Mouse (Mus musculus): ENCODE measurements around the gene Lkaaear1. TPM values are rescaled to one million over a fixed set of nuclear protein-coding genes. Genes with fewer than 3 reads are reported as not detected.

Gene Lkaaear1
- total and polyA plus RNA-seq, 3 experiments: not detected

GRCm38 (mm10) chr2:181713749-181714148 is 15.5 kb upstream of the Lkaaear1 start:
- DNase-seq (ENCODE audit: low read depth, low spot score): no peak
- Histone ChIP-seq H3K4me3 (ENCODE audit: control insufficient read depth in 1 of 2, insufficient read depth in 1 of 2, low read depth in 2 of 2, low read length in 2 of 2) (no peak overlapping the region), H3K27ac (ENCODE audit: control insufficient read depth, low read depth, low read length) (no peak overlapping the region), H3K27me3 (ENCODE audit: control insufficient read depth in 1 of 2, insufficient read depth in 2 of 2, low read length in 2 of 2) (no peaks in the 10 kb centered on the region), H3K4me1 (ENCODE audit: control insufficient read depth in 1 of 2, insufficient read depth in 2 of 2, low read length in 2 of 2) (peaks cover 2 to 10% of the 10 kb centered on the region in 2 experiments; a peak in 2 of 4 replicates), H3K36me3 (ENCODE audit: control insufficient read depth in 1 of 2, insufficient read depth in 2 of 2, low read length in 2 of 2) (0 out of 4 replicates have a peak, but pooled peaks cover 0 to 2% of the 10 kb centered on the region in 2 experiments), H3K9ac (ENCODE audit: control insufficient read depth, low read depth, low read length, poor library complexity, severe bottlenecking) (no peak overlapping the region), H3K79me2 (ENCODE audit: control insufficient read depth, insufficient read depth, low read length, poor library complexity) (no peaks in the 10 kb centered on the region), H3K9me3 (replicated peaks; ENCODE audit: insufficient read depth, low read length) (no peaks in the 10 kb centered on the region)
- no peak for TF ChIP-seq JUND (IDR thresholded peaks at IDR 0.05; ENCODE audit: low read depth, low read length)
- no peak for TF ChIP-seq EP300 (IDR thresholded peaks at IDR 0.05; ENCODE audit: low read depth in 1 of 2, low read length in 2 of 2)
- no peak for TF ChIP-seq MYC (IDR thresholded peaks at IDR 0.05; ENCODE audit: low read depth, low read length)
- no peak for TF ChIP-seq NRF1 (IDR thresholded peaks at IDR 0.05; ENCODE audit: insufficient read depth, low read depth, low read length, poor library complexity, severe bottlenecking)
- no peak for TF ChIP-seq MEF2A (IDR thresholded peaks at IDR 0.05; ENCODE audit: extremely low read depth, insufficient replicate concordance, low read depth, low read length, poor library complexity, severe bottlenecking)
- TF ChIP-seq TAL1 (IDR thresholded peaks at IDR 0.05; ENCODE audit: low read length): no peak
- no peak for TF ChIP-seq CHD1 (IDR thresholded peaks at IDR 0.05; ENCODE audit: low read depth, low read length)
- no peak for TF ChIP-seq ZKSCAN1 (IDR thresholded peaks at IDR 0.05; ENCODE audit: low read depth, low read length)
- TF ChIP-seq CTCF (IDR thresholded peaks at IDR 0.05 in 2 of 3, conservative IDR thresholded peaks at IDR 0.05 in 1 of 3; ENCODE audit: control insufficient read depth in 1 of 3, insufficient read depth in 1 of 3, low read depth in 2 of 3, low read length in 3 of 3, poor library complexity in 1 of 3, severe bottlenecking in 1 of 3): no peak
- TF ChIP-seq KAT2A (conservative IDR thresholded peaks at IDR 0.05; ENCODE audit: low read depth, low read length): no peak
- TF ChIP-seq POLR2A (IDR thresholded peaks at IDR 0.05; ENCODE audit: control insufficient read depth in 1 of 2, insufficient read depth in 1 of 2, low read depth in 1 of 2, low read length in 2 of 2, poor library complexity in 1 of 2): no peak

GRCm38 (mm10) chr2:181706668-181707067 is 8.4 kb upstream of the Lkaaear1 start:
- H3K27me3 ChIP-seq (ENCODE audit: control insufficient read depth in 1 of 2, insufficient read depth in 2 of 2, low read length in 2 of 2): no peaks in the 10 kb centered on the region; a peak in 1 of 4 replicates
- H3K9me3 ChIP-seq (replicated peaks; ENCODE audit: insufficient read depth, low read length): no peaks in the 10 kb centered on the region
- peaks cover 0 to 7% of the 10 kb centered on the region in 2 experiments; a peak in 1 of 4 replicates for H3K36me3 ChIP-seq (ENCODE audit: control insufficient read depth in 1 of 2, insufficient read depth in 2 of 2, low read length in 2 of 2)
- no peak overlapping the region for H3K4me3 ChIP-seq (ENCODE audit: control insufficient read depth in 1 of 2, insufficient read depth in 1 of 2, low read depth in 2 of 2, low read length in 2 of 2)
- peaks cover 3% of the 10 kb centered on the region in 2 experiments; a peak in 2 of 4 replicates for H3K4me1 ChIP-seq (ENCODE audit: control insufficient read depth in 1 of 2, insufficient read depth in 2 of 2, low read length in 2 of 2)
- peak; percentile 73 for DNase-seq (ENCODE audit: low read depth, low spot score)
- H3K9ac ChIP-seq (ENCODE audit: control insufficient read depth, low read depth, low read length, poor library complexity, severe bottlenecking): no peak overlapping the region
- no peak overlapping the region for H3K27ac ChIP-seq (ENCODE audit: control insufficient read depth, low read depth, low read length)
- no peaks in the 10 kb centered on the region for H3K79me2 ChIP-seq (ENCODE audit: control insufficient read depth, insufficient read depth, low read length, poor library complexity)
- TF ChIP-seq SMC3 (IDR thresholded peaks at IDR 0.05; ENCODE audit: low read depth, low read length): peak; percentile 81
- 0 out of 2 replicates have a peak, but pooled peaks have one; percentile 12 for TF ChIP-seq ELF1 (IDR thresholded peaks at IDR 0.05; ENCODE audit: low read depth, low read length)
- no peak for TF ChIP-seq ETS1 (IDR thresholded peaks at IDR 0.05; ENCODE audit: low read depth, low read length)
- TF ChIP-seq MAFK (IDR thresholded peaks at IDR 0.05; ENCODE audit: borderline replicate concordance, low read depth, low read length): no peak
- TF ChIP-seq GABPA (IDR thresholded peaks at IDR 0.05; ENCODE audit: low read depth, low read length): no peak
- peak; percentile 67 for TF ChIP-seq ZNF384 (IDR thresholded peaks at IDR 0.05; ENCODE audit: low read depth, low read length)
- no peak for TF ChIP-seq GATA1 (IDR thresholded peaks at IDR 0.05; ENCODE audit: low read depth, low read length)
- TF ChIP-seq CTCF (IDR thresholded peaks at IDR 0.05 in 2 of 3, conservative IDR thresholded peaks at IDR 0.05 in 1 of 3; ENCODE audit: control insufficient read depth in 1 of 3, insufficient read depth in 1 of 3, low read depth in 2 of 3, low read length in 3 of 3, poor library complexity in 1 of 3, severe bottlenecking in 1 of 3): peak; percentile 37 to 79 (median 66)
- no peak for TF ChIP-seq MXI1 (IDR thresholded peaks at IDR 0.05; ENCODE audit: low read depth, low read length)
- peak; percentile 85 for TF ChIP-seq ZC3H11A (IDR thresholded peaks at IDR 0.05; ENCODE audit: low read depth, low read length)
- no peak for TF ChIP-seq POLR2AphosphoS5 (IDR thresholded peaks at IDR 0.05; ENCODE audit: borderline replicate concordance, low read depth, low read length)
- TF ChIP-seq SIN3A (IDR thresholded peaks at IDR 0.05; ENCODE audit: low read length): no peak
- TF ChIP-seq RAD21 (IDR thresholded peaks at IDR 0.05; ENCODE audit: low read depth, low read length): peak; percentile 85

All from MEL (cell line).